Mouse (Mus musculus): ENCODE data around the gene Gm12166. TPM values are rescaled to one million over a fixed set of nuclear protein-coding genes. Genes with fewer than 3 reads are reported as not detected.

The Gm12166 gene
- polyA plus RNA-seq, 1 experiment, result 9.4 TPM

- Histone ChIP-seq H3K4me1 (ENCODE audit: control insufficient read depth, insufficient read depth, insufficient read length) (peaks cover 25% of the 10 kb centered on the region), H3K4me3 (ENCODE audit: extremely low read depth, insufficient read depth, insufficient read length) (no peak overlapping the region), H3K36me3 (ENCODE audit: control insufficient read depth, insufficient read depth, low read length) (peaks cover 13% of the 10 kb centered on the region), H3K27me3 (ENCODE audit: control insufficient read depth, insufficient read depth, low read length) (no peaks in the 10 kb centered on the region), H3K27ac (ENCODE audit: insufficient read depth, low read length) (peak overlapping the region; percentile 82)
- TF ChIP-seq POLR2A (IDR thresholded peaks at IDR 0.05; ENCODE audit: low read depth, low read length) (no peak), CTCF (IDR thresholded peaks at IDR 0.05; ENCODE audit: extremely low read depth, insufficient read depth, insufficient read length, insufficient replicate concordance) (no peak)
- 43% methylated on average over 12 of the region's 12 CpGs for WGBS
- no peak for DNase-seq (ENCODE audit: low read depth in 1 of 2, low spot score in 2 of 2)
These were observed 16.8 kb upstream of the Gm12166 start for GRCm38 (mm10) chr11:46068756-46069407.

- no peak overlapping the region for H3K4me3 ChIP-seq (ENCODE audit: extremely low read depth, insufficient read depth, insufficient read length)
- H3K27ac ChIP-seq (ENCODE audit: insufficient read depth, low read length), result no peak overlapping the region
- no peak for DNase-seq (ENCODE audit: low read depth in 1 of 2, low spot score in 2 of 2)
- peaks cover 27% of the 10 kb centered on the region for H3K4me1 ChIP-seq (ENCODE audit: control insufficient read depth, insufficient read depth, insufficient read length)
- H3K36me3 ChIP-seq (ENCODE audit: control insufficient read depth, insufficient read depth, low read length), result peaks cover 14% of the 10 kb centered on the region
- H3K27me3 ChIP-seq (ENCODE audit: control insufficient read depth, insufficient read depth, low read length), result no peaks in the 10 kb centered on the region
- WGBS, result 87% methylated on average over 10 of the region's 10 CpGs
- TF ChIP-seq CTCF (IDR thresholded peaks at IDR 0.05; ENCODE audit: extremely low read depth, insufficient read depth, insufficient read length, insufficient replicate concordance) (no peak), POLR2A (IDR thresholded peaks at IDR 0.05; ENCODE audit: low read depth, low read length) (no peak)
These were observed 15.4 kb upstream of the Gm12166 start for GRCm38 (mm10) chr11:46067371-46068060.

- Histone ChIP-seq H3K36me3 (ENCODE audit: control insufficient read depth, insufficient read depth, low read length) (peaks cover 14% of the 10 kb centered on the region), H3K4me1 (ENCODE audit: control insufficient read depth, insufficient read depth, insufficient read length) (peaks cover 24% of the 10 kb centered on the region), H3K27ac (ENCODE audit: insufficient read depth, low read length) (peak overlapping the region; percentile 28; the same call in 1 of the 2 replicates), H3K4me3 (ENCODE audit: extremely low read depth, insufficient read depth, insufficient read length) (no peak overlapping the region), H3K27me3 (ENCODE audit: control insufficient read depth, insufficient read depth, low read length) (no peaks in the 10 kb centered on the region)
- WGBS, result 69% methylated on average over 21 of the region's 21 CpGs
- no peak for DNase-seq (ENCODE audit: low read depth in 1 of 2, low spot score in 2 of 2)
- TF ChIP-seq CTCF (IDR thresholded peaks at IDR 0.05; ENCODE audit: extremely low read depth, insufficient read depth, insufficient read length, insufficient replicate concordance), result no peak
- TF ChIP-seq POLR2A (IDR thresholded peaks at IDR 0.05; ENCODE audit: low read depth, low read length), result no peak
These were observed 13.3 kb upstream of the Gm12166 start for GRCm38 (mm10) chr11:46065201-46066011.

- Histone ChIP-seq H3K36me3 (ENCODE audit: control insufficient read depth, insufficient read depth, low read length) (peaks cover 14% of the 10 kb centered on the region), H3K4me3 (ENCODE audit: extremely low read depth, insufficient read depth, insufficient read length) (no peak overlapping the region), H3K27me3 (ENCODE audit: control insufficient read depth, insufficient read depth, low read length) (no peaks in the 10 kb centered on the region), H3K27ac (ENCODE audit: insufficient read depth, low read length) (0 out of 2 replicates have a peak overlapping the region, but pooled peaks have one; percentile 13), H3K4me1 (ENCODE audit: control insufficient read depth, insufficient read depth, insufficient read length) (peaks cover 25% of the 10 kb centered on the region)
- WGBS, result 67% methylated on average over 8 of the region's 8 CpGs
- TF ChIP-seq CTCF (IDR thresholded peaks at IDR 0.05; ENCODE audit: extremely low read depth, insufficient read depth, insufficient read length, insufficient replicate concordance) (no peak), POLR2A (IDR thresholded peaks at IDR 0.05; ENCODE audit: low read depth, low read length) (no peak)
- DNase-seq (ENCODE audit: low read depth in 1 of 2, low spot score in 2 of 2), result no peak
These were observed 12.6 kb upstream of the Gm12166 start for GRCm38 (mm10) chr11:46064767-46065166.

- 47% methylated on average over 9 of the region's 9 CpGs for WGBS
- H3K4me1 ChIP-seq (ENCODE audit: control insufficient read depth, insufficient read depth, insufficient read length), result peaks cover 14% of the 10 kb centered on the region; the same call in 1 of the 2 replicates
- DNase-seq (ENCODE audit: low read depth in 1 of 2, low spot score in 2 of 2), result peak in 1 of 2 experiments; percentile 47
These were observed 11.0 kb upstream of the Gm12166 start for GRCm38 (mm10) chr11:46062993-46063731.

DNA sequence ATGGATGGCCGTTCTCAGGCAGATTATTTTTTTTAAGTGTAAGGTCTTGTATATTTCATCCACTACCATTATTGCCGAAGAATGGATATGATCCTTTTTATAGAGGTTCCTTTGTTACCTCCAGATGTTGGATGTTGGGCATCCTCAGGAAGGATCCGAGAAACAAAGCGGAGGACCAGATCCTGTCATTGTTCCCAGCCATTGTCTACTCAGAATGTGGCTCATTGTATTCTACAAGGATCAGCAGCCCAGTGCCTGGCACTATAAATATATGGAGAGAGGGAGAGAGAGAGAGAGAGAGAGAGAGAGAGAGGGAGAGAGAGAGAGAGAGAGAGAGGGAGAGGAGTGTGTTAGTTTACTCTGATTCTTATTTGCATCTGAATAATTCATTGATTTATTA, 10.4 kb upstream of the Gm12166 start:
- DNase-seq (ENCODE audit: low read depth in 1 of 2, low spot score in 2 of 2), result no peak
- 63% methylated on average over 4 of the region's 4 CpGs for WGBS

More at GRCm38 (mm10) chr11:46062993-46063731, 11.0 kb upstream of the Gm12166 start:
- Histone ChIP-seq H3K27ac (ENCODE audit: insufficient read depth, low read length) (peak overlapping the region; percentile 23), H3K36me3 (ENCODE audit: control insufficient read depth, insufficient read depth, low read length) (peaks cover 14% of the 10 kb centered on the region), H3K4me3 (ENCODE audit: extremely low read depth, insufficient read depth, insufficient read length) (no peak overlapping the region), H3K27me3 (ENCODE audit: control insufficient read depth, insufficient read depth, low read length) (no peaks in the 10 kb centered on the region)
- TF ChIP-seq POLR2A (IDR thresholded peaks at IDR 0.05; ENCODE audit: low read depth, low read length) (no peak), CTCF (IDR thresholded peaks at IDR 0.05; ENCODE audit: extremely low read depth, insufficient read depth, insufficient read length, insufficient replicate concordance) (peak; percentile 24; the same call in 1 of the 2 replicates)

More for the DNA sequence above, 10.4 kb upstream of the Gm12166 start:
- peaks cover 16% of the 10 kb centered on the region; the same call in 1 of the 2 replicates for H3K4me1 ChIP-seq (ENCODE audit: control insufficient read depth, insufficient read depth, insufficient read length)
- H3K27ac ChIP-seq (ENCODE audit: insufficient read depth, low read length), result no peak overlapping the region
- no peak overlapping the region for H3K4me3 ChIP-seq (ENCODE audit: extremely low read depth, insufficient read depth, insufficient read length)
- TF ChIP-seq POLR2A (IDR thresholded peaks at IDR 0.05; ENCODE audit: low read depth, low read length), result no peak
- TF ChIP-seq CTCF (IDR thresholded peaks at IDR 0.05; ENCODE audit: extremely low read depth, insufficient read depth, insufficient read length, insufficient replicate concordance), result no peak
- no peaks in the 10 kb centered on the region for H3K27me3 ChIP-seq (ENCODE audit: control insufficient read depth, insufficient read depth, low read length)
- peaks cover 14% of the 10 kb centered on the region for H3K36me3 ChIP-seq (ENCODE audit: control insufficient read depth, insufficient read depth, low read length)
